Mouse (Mus musculus) small intestine, adult 2 months (tissue): ENCODE measurements around the gene Rdx. TPM values are rescaled to one million over a fixed set of nuclear protein-coding genes. Genes with fewer than 3 reads are reported as not detected.

ENCODE experiments used
- H3K27ac ChIP-seq: fragments of 200-500 bp; 2 replicates; pipeline ENCODE4 v1.5.1; 2012; ENCODE audit warnings: low read depth, low read length, control low read depth, inconsistent platforms; ENCODE audit not compliant: insufficient read depth
- H3K27me3 ChIP-seq: fragments of 200-500 bp; 2 replicates; pipeline ENCODE4 v1.6.1; 2012; ENCODE audit warnings: mild to moderate bottlenecking, moderate library complexity, low read length, inconsistent platforms; ENCODE audit not compliant: control insufficient read depth, insufficient read depth
- H3K36me3 ChIP-seq: fragments of 200-500 bp; 2 replicates; pipeline ENCODE4 v1.6.1; 2012; ENCODE audit warnings: mild to moderate bottlenecking, low read length, control low read depth, inconsistent platforms; ENCODE audit not compliant: control insufficient read depth, insufficient read depth
- H3K4me1 ChIP-seq: fragments of 200-500 bp; 2 replicates; pipeline ENCODE4 v1.6.1; 2012; ENCODE audit warnings: low read length, inconsistent platforms, mixed read lengths; ENCODE audit not compliant: control insufficient read depth, insufficient read depth, insufficient read length
- H3K4me3 ChIP-seq: fragments of 200-500 bp; 2 replicates; pipeline ENCODE4 v1.5.1; 2012; ENCODE audit warnings: low read depth, mild to moderate bottlenecking, control low read depth, inconsistent platforms, low read length, moderate library complexity
- CTCF ChIP-seq: fragments of 200-500 bp; IDR thresholded peaks from 2 replicates; pipeline ENCODE4 v1.5.1; 2012; ENCODE audit warnings: low read depth, mild to moderate bottlenecking, control low read depth, inconsistent platforms, low read length, moderate library complexity, mixed read lengths; ENCODE audit not compliant: insufficient replicate concordance, insufficient read length; ENCODE audit errors: extremely low read depth
- POLR2A ChIP-seq: fragments of 200-500 bp; IDR thresholded peaks from 2 replicates; pipeline ENCODE4 v1.6.1; 2012; ENCODE audit warnings: low read depth, mild to moderate bottlenecking, control low read depth, inconsistent platforms, low read length, moderate library complexity
- WGBS: fragments of 180-500 bp; shearing (Covaris S2); methylation state at CpG from one replicate; pipeline ENCODE4 v1.1.7; 2018; 5-methylcytosine and 5-hydroxymethylcytosine counted together
- polyA plus RNA-seq: library from polyadenylated mRNA; depleted of rRNA; stranded (reverse); fragments of >200 nt; gene quantifications from 2 replicates; pipeline ENCODE4 v1.2.3, GENCODE M21; 2012

Rdx gene
- polyA plus RNA-seq, 1 experiment: 1.4 TPM

- Histone ChIP-seq H3K27me3 (no peaks in the 10 kb centered on the region; the same call in 1 of the 2 replicates), H3K4me1 (no peaks in the 10 kb centered on the region), H3K36me3 (peaks cover 5% of the 10 kb centered on the region; the same call in 1 of the 2 replicates), H3K4me3 (no peak overlapping the region), H3K27ac (no peak overlapping the region)
- TF ChIP-seq POLR2A: no peak
- TF ChIP-seq CTCF: no peak
- WGBS: 35% methylated on average over 4 of the region's 4 CpGs
Measured at GRCm38 (mm10) chr9:52082414-52082813, 35.4 kb downstream of the Rdx start.

GRCm38 (mm10) chr9:52091752-52092151 is 44.8 kb downstream of the Rdx start:
- 83% methylated on average over 9 of the region's 9 CpGs for WGBS
- TF ChIP-seq POLR2A (no peak), CTCF (no peak)
- no peak overlapping the region for H3K4me3 ChIP-seq
- no peaks in the 10 kb centered on the region for H3K4me1 ChIP-seq
- H3K27ac ChIP-seq: no peak overlapping the region
- H3K36me3 ChIP-seq: peaks cover 2% of the 10 kb centered on the region; the same call in 1 of the 2 replicates
- no peaks in the 10 kb centered on the region; the same call in 1 of the 2 replicates for H3K27me3 ChIP-seq

- Histone ChIP-seq H3K27me3 (peaks cover 2% of the 10 kb centered on the region), H3K36me3 (no peaks in the 10 kb centered on the region), H3K4me1 (no peaks in the 10 kb centered on the region), H3K27ac (no peak overlapping the region), H3K4me3 (no peak overlapping the region)
- TF ChIP-seq CTCF: no peak
- TF ChIP-seq POLR2A: no peak
- WGBS: 87% methylated on average over 5 of the region's 5 CpGs
Measured at GRCm38 (mm10) chr9:52092311-52092710, 45.3 kb downstream of the Rdx start.

GRCm38 (mm10) chr9:52093108-52093507 is 46.1 kb downstream of the Rdx start:
- H3K27ac ChIP-seq: no peak overlapping the region

GRCm38 (mm10) chr9:52094016-52094415 is 47.0 kb downstream of the Rdx start:
- H3K27me3 ChIP-seq: peaks cover 10% of the 10 kb centered on the region
- WGBS: 82% methylated on average over 5 of the region's 5 CpGs
- no peaks in the 10 kb centered on the region for H3K4me1 ChIP-seq
- no peak overlapping the region for H3K4me3 ChIP-seq
- H3K36me3 ChIP-seq: no peaks in the 10 kb centered on the region
- TF ChIP-seq CTCF (no peak), POLR2A (no peak)
- no peak overlapping the region for H3K27ac ChIP-seq

More at GRCm38 (mm10) chr9:52093108-52093507, 46.1 kb downstream of the Rdx start:
- no peak overlapping the region for H3K4me3 ChIP-seq
- TF ChIP-seq CTCF (no peak), POLR2A (no peak)
- H3K4me1 ChIP-seq: no peaks in the 10 kb centered on the region
- no peaks in the 10 kb centered on the region for H3K36me3 ChIP-seq
- WGBS: 81% methylated on average over 8 of the region's 8 CpGs
- H3K27me3 ChIP-seq: peaks cover 5% of the 10 kb centered on the region

- no peak overlapping the region for H3K4me3 ChIP-seq
- H3K27me3 ChIP-seq: peaks cover 14% of the 10 kb centered on the region
- WGBS: 77% methylated on average over 10 of the region's 10 CpGs
- no peak for TF ChIP-seq CTCF
- TF ChIP-seq POLR2A: no peak
- H3K4me1 ChIP-seq: no peaks in the 10 kb centered on the region
- H3K27ac ChIP-seq: no peak overlapping the region
- no peaks in the 10 kb centered on the region for H3K36me3 ChIP-seq
Measured at GRCm38 (mm10) chr9:52094471-52094980, 47.6 kb downstream of the Rdx start.

GRCm38 (mm10) chr9:52095666-52096065 is 48.7 kb downstream of the Rdx start:
- TF ChIP-seq POLR2A: no peak
- no peak overlapping the region for H3K27ac ChIP-seq
- no peaks in the 10 kb centered on the region for H3K4me1 ChIP-seq
- H3K27me3 ChIP-seq: peaks cover 14% of the 10 kb centered on the region
- 68% methylated on average over 3 of the region's 3 CpGs for WGBS
- no peaks in the 10 kb centered on the region for H3K36me3 ChIP-seq
- no peak overlapping the region for H3K4me3 ChIP-seq

- peaks cover 22% of the 10 kb centered on the region for H3K27me3 ChIP-seq
- H3K27ac ChIP-seq: no peak overlapping the region
- no peaks in the 10 kb centered on the region for H3K36me3 ChIP-seq
- TF ChIP-seq CTCF (no peak), POLR2A (no peak)
- no peak overlapping the region for H3K4me3 ChIP-seq
- WGBS: 48% methylated on average over 1 of the region's 1 CpGs
- H3K4me1 ChIP-seq: no peaks in the 10 kb centered on the region
Measured at GRCm38 (mm10) chr9:52097386-52097785, 50.4 kb downstream of the Rdx start.
